Mouse (Mus musculus) heart, adult 2 months (tissue): ENCODE data around the gene Slc35f2. TPM values are rescaled to one million over a fixed set of nuclear protein-coding genes. Genes with fewer than 3 reads are reported as not detected.
A peak's percentile ranks its signal among the peaks of the same experiment; 100 is the strongest.

ENCODE experiments used
- DNase-seq, 2 experiments: peaks; one replicate each; pipeline ENCODE4 v3.0.0; 2021
- H3K27ac ChIP-seq: fragments of 200-600 bp; 2 replicates; pipeline ENCODE4 v1.8.1; 2022
- H3K27me3 ChIP-seq: fragments of 200-500 bp; 2 replicates; pipeline ENCODE4 v1.6.1; 2012; ENCODE audit warnings: mild to moderate bottlenecking, low read length, inconsistent platforms, mixed read lengths; ENCODE audit not compliant: control insufficient read depth, insufficient read depth
- H3K36me3 ChIP-seq: fragments of 200-500 bp; 2 replicates; pipeline ENCODE4 v1.6.1; 2012; ENCODE audit warnings: low read length, inconsistent platforms; ENCODE audit not compliant: control insufficient read depth, insufficient read depth
- H3K4me1 ChIP-seq: fragments of 200-500 bp; 2 replicates; pipeline ENCODE4 v1.6.1; 2011; ENCODE audit warnings: low read length; ENCODE audit not compliant: control insufficient read depth, insufficient read depth
- H3K4me3 ChIP-seq: fragments of 200-600 bp; 2 replicates; pipeline ENCODE4 v1.8.1; 2022
- H3K79me2 ChIP-seq: fragments of 200-500 bp; replicated peaks from 2 replicates; pipeline ENCODE4 v1.6.1; 2012; ENCODE audit warnings: mild to moderate bottlenecking, inconsistent platforms, low read length, moderate library complexity, mixed read lengths; ENCODE audit not compliant: control insufficient read depth, insufficient read depth
- H3K9ac ChIP-seq: fragments of 200-500 bp; 2 replicates; pipeline ENCODE4 v1.6.1; 2012; ENCODE audit warnings: low read depth, mild to moderate bottlenecking, control low read depth, inconsistent platforms, low read length, mixed read lengths
- CTCF ChIP-seq: fragments of 200-600 bp; IDR thresholded peaks from 2 replicates; pipeline ENCODE4 v1.8.1; 2022; ENCODE audit warnings: antibody characterized with exemption, mild to moderate bottlenecking, moderate library complexity
- EP300 ChIP-seq: fragments of 200-500 bp; IDR thresholded peaks from 2 replicates; pipeline ENCODE4 v1.6.1; 2011; ENCODE audit warnings: low read depth, low read length, control low read depth; ENCODE audit not compliant: insufficient read depth
- POLR2A ChIP-seq: fragments of 200-500 bp; IDR thresholded peaks from 2 replicates; pipeline ENCODE4 v1.6.1; 2011; ENCODE audit warnings: mild to moderate bottlenecking, low read depth, low read length, control low read depth; ENCODE audit not compliant: insufficient read depth
- WGBS: fragments of 180-500 bp; shearing (Covaris S2); methylation state at CpG from one replicate; pipeline ENCODE4 v1.1.7; 2018; 5-methylcytosine and 5-hydroxymethylcytosine counted together
- intact Hi-C: fragments of 180-260 bp; cut with DNase I; formaldehyde crosslinking; loops from one replicate; pipeline ENCODE4 v1.15.1; 2025
- polyA plus RNA-seq: library from polyadenylated mRNA; depleted of rRNA; stranded (reverse); fragments of >200 nt; gene quantifications from 2 replicates; pipeline ENCODE4 v1.2.3, GENCODE M21; 2012; rRNA removed
- total RNA-seq, 2 experiments: library from RNA; stranded (reverse); gene quantifications; 2 replicates each; pipeline ENCODE4 v1.2.3; 2021

Slc35f2 gene
- total and polyA plus RNA-seq, 3 experiments, result 0.10 to 0.23 (median 0.14) TPM

DNA sequence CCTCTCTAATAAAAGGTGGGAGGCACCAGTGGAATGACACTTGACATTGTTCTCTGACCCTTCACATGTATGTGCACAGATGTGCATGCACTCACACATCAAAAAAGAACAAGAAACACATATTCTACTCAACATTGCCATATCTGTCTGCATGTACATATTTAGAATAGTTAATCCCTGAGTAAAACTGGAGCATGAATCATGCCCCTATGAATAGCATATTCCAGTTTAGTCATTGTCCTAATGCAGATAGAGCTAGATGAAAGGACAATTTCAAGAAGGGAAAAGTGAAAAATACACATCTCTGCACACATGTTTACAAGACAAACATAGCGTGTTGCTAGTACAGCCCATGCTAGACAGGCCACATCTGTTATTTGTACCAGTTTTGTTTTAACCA, 83.2 kb downstream of the Slc35f2 start:
- H3K79me2 ChIP-seq, result no peaks in the 10 kb centered on the region
- DNase-seq, result no peak
- H3K4me3 ChIP-seq, result no peak overlapping the region
- H3K9ac ChIP-seq, result no peak overlapping the region
- H3K4me1 ChIP-seq, result no peaks in the 10 kb centered on the region
- intact Hi-C loops, result no loop called here
- no peak overlapping the region for H3K27ac ChIP-seq
- TF ChIP-seq EP300 (no peak), CTCF (no peak), POLR2A (no peak)
- WGBS, result 76% methylated on average over 1 of the region's 1 CpGs
- no peaks in the 10 kb centered on the region for H3K36me3 ChIP-seq
- H3K27me3 ChIP-seq, result no peaks in the 10 kb centered on the region

- Histone ChIP-seq H3K9ac (no peak overlapping the region), H3K4me3 (no peak overlapping the region), H3K27ac (no peak overlapping the region), H3K36me3 (no peaks in the 10 kb centered on the region), H3K27me3 (no peaks in the 10 kb centered on the region), H3K4me1 (no peaks in the 10 kb centered on the region), H3K79me2 (no peaks in the 10 kb centered on the region)
- no peak for TF ChIP-seq CTCF
- no peak for TF ChIP-seq POLR2A
- TF ChIP-seq EP300, result no peak
- intact Hi-C loops, result no loop called here
- WGBS, result 16% methylated on average over 5 of the region's 5 CpGs
- peak in 1 of 2 experiments; percentile 7 for DNase-seq
These were observed 86.5 kb downstream of the Slc35f2 start for GRCm38 (mm10) chr9:53857864-53858263.

Other genes with a start within 250 kb of the Slc35f2 start
- gene Atm, start 234.8 kb upstream of the Slc35f2 start, total RNA-seq, result 10 to 100 TPM in 1 of 2 experiments, 1 to 10 TPM in 1; 8.3 to 10.2 TPM
- 1.2 and 2.7 TPM in 2 replicates for gene Atm, start 234.8 kb upstream of the Slc35f2 start, polyA plus RNA-seq
- gene Npat, start 234.5 kb upstream of the Slc35f2 start, total RNA-seq, result 1 to 10 TPM; 5.4 to 6.9 TPM
- 1.5 and 2.6 TPM in 2 replicates for gene Npat, start 234.5 kb upstream of the Slc35f2 start, polyA plus RNA-seq
- gene Acat1, start 161.2 kb upstream of the Slc35f2 start, total RNA-seq, result 100 to 1,000 TPM; 286 to 342 TPM
- 157 and 271 TPM in 2 replicates for gene Acat1, start 161.2 kb upstream of the Slc35f2 start, polyA plus RNA-seq
- 10 to 100 TPM; 43.0 to 45.4 TPM for gene Cul5, start 101.5 kb upstream of the Slc35f2 start, total RNA-seq
- gene Cul5, start 101.5 kb upstream of the Slc35f2 start, polyA plus RNA-seq, result 6.1 and 11.3 TPM in 2 replicates
- under 1 TPM; 0.09 to 0.13 TPM for gene Rab39, start 65.3 kb upstream of the Slc35f2 start, total RNA-seq
- gene Rab39, start 65.3 kb upstream of the Slc35f2 start, polyA plus RNA-seq, result 0.12 and 0.18 TPM in 2 replicates
- gene Sln, start 78.6 kb downstream of the Slc35f2 start, total RNA-seq, result 10 to 100 TPM; 59.7 to 81.4 TPM
- 412 and 511 TPM in 2 replicates for gene Sln, start 78.6 kb downstream of the Slc35f2 start, polyA plus RNA-seq
- under 1 TPM; 0.10 to 0.18 TPM for gene Elmod1, start 203.8 kb downstream of the Slc35f2 start, total RNA-seq
- 0.06 and 0.20 TPM in 2 replicates for gene Elmod1, start 203.8 kb downstream of the Slc35f2 start, polyA plus RNA-seq